Mouse (Mus musculus) limb, embryonic 13.5 days (tissue): ENCODE results near the gene AB124611. TPM values are rescaled to one million over a fixed set of nuclear protein-coding genes. Genes with fewer than 3 reads are reported as not detected.
A peak's percentile ranks its signal among the peaks of the same experiment; 100 is the strongest.
"Not testable (repeated sequence)": the region's sequence is repeated elsewhere in the genome, so short reads cannot be mapped to it uniquely, and the experiment has no call there.

Experiments used
- ATAC-seq: fragments of 200-750 bp; cut with Nextera tagmentation; 2 replicates; pipeline ENCODE4 v1.8.0; 2017; ENCODE audit warnings: low read depth, moderate number of reproducible peaks, moderate TSS enrichment; ENCODE audit not compliant: low FRiP score
- H3K27ac ChIP-seq: fragments of 300-500 bp; sonication (generic); 2 replicates; pipeline ENCODE4 v1.5.1; 2015; ENCODE audit warnings: inconsistent platforms, mild to moderate bottlenecking, moderate library complexity
- H3K27me3 ChIP-seq: fragments of 300-500 bp; sonication (generic); 2 replicates; pipeline ENCODE4 v1.6.1; 2015; ENCODE audit warnings: mild to moderate bottlenecking, inconsistent platforms
- H3K36me3 ChIP-seq: fragments of 300-500 bp; sonication (generic); 2 replicates; pipeline ENCODE4 v1.6.1; 2015; ENCODE audit warnings: inconsistent platforms, mild to moderate bottlenecking, moderate library complexity
- H3K4me1 ChIP-seq: fragments of 300-500 bp; sonication (generic); 2 replicates; pipeline ENCODE4 v1.6.1; 2015; ENCODE audit warnings: inconsistent platforms
- H3K4me2 ChIP-seq: fragments of 300-500 bp; sonication (generic); replicated peaks from 2 replicates; pipeline ENCODE4 v1.6.1; 2015; ENCODE audit warnings: inconsistent platforms, mild to moderate bottlenecking, moderate library complexity
- H3K4me3 ChIP-seq: fragments of 300-500 bp; sonication (generic); 2 replicates; pipeline ENCODE4 v1.5.1; 2015; ENCODE audit warnings: moderate library complexity, mild to moderate bottlenecking, inconsistent platforms
- H3K9ac ChIP-seq: fragments of 300-500 bp; sonication (generic); 2 replicates; pipeline ENCODE4 v1.6.1; 2015; ENCODE audit warnings: mild to moderate bottlenecking, inconsistent platforms
- H3K9me3 ChIP-seq: fragments of 300-500 bp; sonication (generic); 2 replicates; pipeline ENCODE4 v1.6.1; 2016; ENCODE audit warnings: inconsistent platforms
- WGBS: fragments of 180-500 bp; shearing (Covaris S2); methylation state at CpG from one replicate; pipeline ENCODE4 v1.1.7; 2015; 5-methylcytosine and 5-hydroxymethylcytosine counted together
- polyA plus RNA-seq: library from polyadenylated mRNA; unstranded; fragments of >200 nt; fragmentation: Nextera tagmentation; extraction: Ambion mirVana; gene quantifications from 2 replicates; pipeline ENCODE4 v1.2.1, GENCODE M21; 2015

AB124611 gene
- polyA plus RNA-seq, 1 experiment from 2014 or later, result 5.5 TPM

DNA sequence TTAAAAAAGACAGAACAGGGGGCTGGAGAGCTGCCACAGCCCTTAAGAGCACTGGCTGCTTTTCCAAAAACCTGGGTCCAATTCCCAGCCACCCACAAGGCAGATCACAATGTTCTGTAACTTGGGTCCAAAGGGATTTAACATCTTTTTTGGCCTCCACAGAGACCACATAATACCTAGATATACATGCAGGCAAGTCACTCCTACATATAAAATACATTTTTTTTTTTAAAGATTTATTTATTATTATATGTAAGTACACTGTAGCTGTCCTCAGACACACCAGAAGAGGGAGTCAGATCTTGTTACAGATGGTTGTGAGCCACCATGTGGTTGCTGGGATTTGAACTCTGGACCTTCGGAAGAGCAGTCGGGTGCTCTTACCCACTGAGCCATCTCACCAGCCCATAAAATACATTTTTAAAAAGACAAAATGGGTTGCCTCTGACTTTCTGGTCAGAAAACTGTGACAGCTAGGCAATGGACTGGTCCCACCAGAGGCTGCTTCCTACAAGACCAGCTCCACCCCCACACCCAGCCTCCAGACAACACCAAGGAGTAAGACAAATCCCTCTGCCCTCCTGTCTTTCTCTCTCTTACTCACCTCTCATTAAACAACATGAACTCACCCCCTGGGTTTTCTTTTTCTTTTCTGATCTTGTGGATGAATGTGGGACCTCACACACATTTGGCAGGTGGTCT lies 1.3 kb downstream of the AB124611 start:
- H3K4me2 ChIP-seq, result no peak overlapping the region
- H3K4me1 ChIP-seq, result no peaks in the 10 kb centered on the region
- H3K9me3 ChIP-seq, result no peaks in the 10 kb centered on the region
- 97% methylated on average over 2 of the region's 2 CpGs for WGBS
- H3K27me3 ChIP-seq, result no peaks in the 10 kb centered on the region
- no peak overlapping the region for H3K4me3 ChIP-seq
- H3K27ac ChIP-seq, result no peak overlapping the region
- H3K36me3 ChIP-seq, result peaks cover 6% of the 10 kb centered on the region; the same call in 1 of the 2 replicates
- H3K9ac ChIP-seq, result no peak overlapping the region
- no peak for ATAC-seq

GRCm38 (mm10) chr9:21527917-21528324 lies 1.9 kb downstream of the AB124611 start:
- H3K4me3 ChIP-seq, result no peak overlapping the region
- peaks cover 6% of the 10 kb centered on the region; the same call in 1 of the 2 replicates for H3K36me3 ChIP-seq
- H3K27me3 ChIP-seq, result no peaks in the 10 kb centered on the region
- H3K4me2 ChIP-seq, result no peak overlapping the region
- H3K27ac ChIP-seq, result no peak overlapping the region
- H3K9ac ChIP-seq, result no peak overlapping the region
- no peak for ATAC-seq
- H3K9me3 ChIP-seq, result no peaks in the 10 kb centered on the region
- WGBS, result 82% methylated on average over 1 of the region's 1 CpGs
- H3K4me1 ChIP-seq, result no peaks in the 10 kb centered on the region

- no peak for ATAC-seq
- Histone ChIP-seq H3K4me1 (no peaks in the 10 kb centered on the region; the same call in 1 of the 2 replicates), H3K27ac (no peak overlapping the region), H3K4me3 (no peak overlapping the region), H3K9ac (no peak overlapping the region), H3K9me3 (no peaks in the 10 kb centered on the region), H3K27me3 (no peaks in the 10 kb centered on the region), H3K36me3 (no peaks in the 10 kb centered on the region; the same call in none of the 2 replicates), H3K4me2 (no peak overlapping the region)
- 95% methylated on average over 14 of the region's 14 CpGs for WGBS
Observed at GRCm38 (mm10) chr9:21536501-21536900, 10.5 kb downstream of the AB124611 start.

GRCm38 (mm10) chr9:21537009-21537408 lies 11.0 kb downstream of the AB124611 start:
- Histone ChIP-seq H3K9me3 (no peaks in the 10 kb centered on the region), H3K4me1 (no peaks in the 10 kb centered on the region; the same call in 1 of the 2 replicates), H3K4me2 (no peak overlapping the region), H3K27ac (no peak overlapping the region), H3K27me3 (no peaks in the 10 kb centered on the region), H3K4me3 (no peak overlapping the region), H3K36me3 (no peaks in the 10 kb centered on the region; the same call in 1 of the 2 replicates), H3K9ac (no peak overlapping the region)
- no peak for ATAC-seq
- WGBS, result 68% methylated on average over 4 of the region's 4 CpGs

DNA sequence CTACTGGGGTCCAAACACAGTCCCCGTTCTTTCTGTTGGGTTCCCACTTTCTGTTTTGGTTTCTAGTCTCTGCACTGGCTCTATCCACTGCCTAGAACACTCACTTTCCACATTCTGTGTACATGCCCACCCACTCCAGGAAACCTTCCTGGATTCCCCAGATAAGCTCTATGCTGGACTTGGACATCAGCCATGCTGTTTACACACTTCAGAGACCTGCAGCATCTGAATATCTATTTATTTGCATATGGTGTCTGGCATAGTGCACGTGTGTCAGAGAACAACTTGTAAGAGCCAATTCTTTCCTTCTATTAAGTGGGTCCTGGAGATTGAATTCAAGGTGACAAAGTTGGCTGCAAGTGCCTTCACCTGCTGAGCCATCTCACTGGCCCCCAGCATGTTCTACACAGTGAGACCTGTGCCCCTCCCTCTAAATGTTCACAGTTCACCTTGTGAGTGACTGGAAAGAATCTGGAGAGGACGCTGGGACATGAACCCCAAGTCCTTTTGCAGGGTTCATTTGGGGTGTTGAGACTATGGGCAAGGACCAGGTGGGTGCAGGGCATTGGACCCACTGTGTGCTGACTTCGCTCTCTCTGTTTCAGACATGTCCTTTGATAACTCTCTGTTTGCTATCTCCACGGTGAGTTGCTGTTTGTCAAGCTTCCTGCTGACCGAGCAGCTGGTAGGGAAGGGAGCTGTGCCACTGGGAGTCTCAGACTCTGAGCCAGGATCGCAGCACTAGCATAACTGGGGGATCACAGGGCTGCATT lies 14.2 kb downstream of the AB124611 start:
- no peak overlapping the region for H3K9ac ChIP-seq
- H3K4me2 ChIP-seq, result no peak overlapping the region
- H3K9me3 ChIP-seq, result no peaks in the 10 kb centered on the region
- H3K27me3 ChIP-seq, result no peaks in the 10 kb centered on the region
- no peaks in the 10 kb centered on the region; the same call in 1 of the 2 replicates for H3K36me3 ChIP-seq
- H3K4me3 ChIP-seq, result no peak overlapping the region
- H3K27ac ChIP-seq, result no peak overlapping the region
- no peak for ATAC-seq
- H3K4me1 ChIP-seq, result peaks cover 7% of the 10 kb centered on the region
- WGBS, result 81% methylated on average over 7 of the region's 7 CpGs

- H3K9ac ChIP-seq, ATAC-seq, H3K27ac ChIP-seq, H3K27me3 ChIP-seq, H3K9me3 ChIP-seq, H3K4me2 ChIP-seq, H3K4me3 ChIP-seq, H3K36me3 ChIP-seq: not testable (repeated sequence)
- whole genome bisulfite sequencing, result 82% methylated on average over 2 of the region's 2 CpGs
- peaks cover 10% of the 10 kb centered on the region for H3K4me1 ChIP-seq
Observed at GRCm38 (mm10) chr9:21542001-21542400, 16.0 kb downstream of the AB124611 start.

DNA sequence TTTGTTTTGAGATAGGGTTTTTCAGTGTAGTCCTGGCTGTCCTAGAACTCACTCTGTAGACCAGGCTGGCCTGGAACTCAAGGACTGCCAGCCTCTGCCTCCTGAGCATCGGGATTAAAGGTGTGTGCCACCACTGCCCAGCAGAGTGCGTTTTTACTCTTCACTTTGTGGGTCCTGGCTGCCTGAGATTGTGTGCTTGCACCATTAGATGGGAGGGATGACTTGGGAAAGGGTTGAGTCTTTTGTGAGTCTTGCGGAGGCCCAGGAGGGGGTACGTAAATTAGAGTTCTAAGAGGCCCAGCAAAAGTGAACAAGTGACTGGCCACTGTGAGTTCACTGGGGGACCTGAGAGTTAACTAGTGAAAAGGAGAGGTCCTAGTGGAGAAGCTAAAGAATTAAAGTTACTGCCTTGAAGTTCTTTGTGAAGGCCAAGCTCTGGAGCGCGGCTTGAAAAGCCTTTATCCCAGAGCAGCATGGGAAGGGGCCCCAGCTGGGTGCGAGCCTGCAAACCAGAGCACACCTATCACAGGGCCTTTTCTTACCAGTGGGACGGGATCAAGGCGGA lies 19.5 kb downstream of the AB124611 start:
- peak overlapping the region; percentile 75 for H3K4me2 ChIP-seq
- H3K27ac ChIP-seq, result peak overlapping the region; percentile 100
- H3K27me3 ChIP-seq, result no peaks in the 10 kb centered on the region
- H3K36me3 ChIP-seq, result peaks cover 8% of the 10 kb centered on the region
- H3K9me3 ChIP-seq, result no peaks in the 10 kb centered on the region
- ATAC-seq, result peak; percentile 84
- peak overlapping the region; percentile 85 for H3K4me3 ChIP-seq
- H3K9ac ChIP-seq, result peak overlapping the region; percentile 55
- peaks cover 24% of the 10 kb centered on the region for H3K4me1 ChIP-seq
- WGBS, result 4% methylated on average over 9 of the region's 9 CpGs

DNA sequence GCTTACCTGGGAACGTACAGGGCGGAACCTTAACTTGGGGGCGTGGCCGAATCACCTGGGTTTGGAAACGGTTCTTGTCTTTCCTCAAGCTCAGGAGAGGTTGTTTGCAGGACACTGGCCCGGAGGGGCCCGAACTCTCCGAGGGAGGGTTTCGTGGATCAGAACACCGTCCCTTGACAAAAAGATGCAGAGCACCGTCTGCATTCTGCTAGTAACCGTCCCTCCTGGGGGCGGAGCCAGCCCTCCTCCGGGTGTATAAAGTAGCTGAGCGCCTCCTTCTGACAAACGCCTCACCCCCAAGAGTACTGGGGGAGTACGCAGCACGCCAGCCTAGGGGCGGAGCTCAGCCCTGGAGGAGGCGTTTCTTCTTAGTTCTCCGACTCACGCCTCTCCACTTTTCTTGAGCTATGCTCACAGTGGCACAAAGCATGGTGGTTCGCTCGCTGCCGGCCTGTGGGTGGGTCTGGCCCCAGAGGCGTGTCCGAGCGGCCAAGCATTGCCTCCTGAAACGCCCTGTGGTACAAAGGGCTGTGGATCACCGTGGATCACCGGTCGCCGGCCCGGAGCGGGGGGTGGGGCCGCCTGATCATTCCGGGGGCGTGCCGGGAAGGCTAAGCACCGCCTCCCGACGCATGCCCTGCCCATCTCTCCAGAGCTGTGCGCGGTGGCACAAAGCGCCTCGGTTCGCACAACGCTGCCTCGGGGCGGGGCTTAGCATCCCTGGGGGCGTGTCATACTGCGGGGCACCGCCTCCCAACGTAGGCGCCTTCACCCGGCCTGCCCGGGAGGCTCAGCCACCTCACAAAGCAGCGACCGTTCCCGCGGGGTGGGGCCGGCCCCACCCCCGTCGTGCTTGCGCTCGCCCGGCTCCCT lies 20.2 kb downstream of the AB124611 start:
- Histone ChIP-seq H3K36me3 (peaks cover 14% of the 10 kb centered on the region), H3K27me3 (no peaks in the 10 kb centered on the region), H3K4me3 (peak overlapping the region; percentile 85), H3K4me1 (peaks cover 24% of the 10 kb centered on the region), H3K27ac (peak overlapping the region; percentile 100), H3K9me3 (no peaks in the 10 kb centered on the region), H3K9ac (peak overlapping the region; percentile 55), H3K4me2 (peak overlapping the region; percentile 75)
- peak; percentile 95 for ATAC-seq
- under 1% methylated on average over 67 of the region's 67 CpGs for WGBS

DNA sequence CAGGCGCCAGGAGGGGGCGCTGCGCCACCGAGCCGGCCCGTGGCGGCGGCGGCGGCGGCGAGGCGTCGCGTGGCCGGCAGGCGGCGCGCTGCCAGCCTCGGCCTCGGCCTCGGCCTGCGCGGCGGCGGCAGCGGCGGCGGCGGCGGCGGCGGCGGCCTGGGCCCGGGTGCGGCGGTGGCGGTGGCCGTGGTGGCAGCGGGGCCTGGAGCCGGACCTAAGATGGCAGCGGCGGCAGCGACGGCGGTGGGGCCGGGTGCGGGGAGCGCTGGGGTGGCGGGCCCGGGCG lies 20.8 kb downstream of the AB124611 start, which contains the start of gene Carm1:
TSS of gene Carm1 (plus strand) at position 106 of the 286 bp plus-strand sequence.
- peak within 1 kb of the TSS; percentile 85 for H3K4me3 ChIP-seq
- peaks cover 24% of the 10 kb centered on the region for H3K4me1 ChIP-seq
- peak within 1 kb of the TSS; percentile 75 for H3K4me2 ChIP-seq
- no peak for ATAC-seq
- peak within 1 kb of the TSS; percentile 100 for H3K27ac ChIP-seq
- peak within 1 kb of the TSS; percentile 98 for H3K9ac ChIP-seq
- no peaks in the 10 kb centered on the region for H3K9me3 ChIP-seq
- peaks cover 17% of the 10 kb centered on the region for H3K36me3 ChIP-seq
- 0% methylated on average over 47 of the region's 52 CpGs for WGBS
- H3K27me3 ChIP-seq, result no peaks in the 10 kb centered on the region

DNA sequence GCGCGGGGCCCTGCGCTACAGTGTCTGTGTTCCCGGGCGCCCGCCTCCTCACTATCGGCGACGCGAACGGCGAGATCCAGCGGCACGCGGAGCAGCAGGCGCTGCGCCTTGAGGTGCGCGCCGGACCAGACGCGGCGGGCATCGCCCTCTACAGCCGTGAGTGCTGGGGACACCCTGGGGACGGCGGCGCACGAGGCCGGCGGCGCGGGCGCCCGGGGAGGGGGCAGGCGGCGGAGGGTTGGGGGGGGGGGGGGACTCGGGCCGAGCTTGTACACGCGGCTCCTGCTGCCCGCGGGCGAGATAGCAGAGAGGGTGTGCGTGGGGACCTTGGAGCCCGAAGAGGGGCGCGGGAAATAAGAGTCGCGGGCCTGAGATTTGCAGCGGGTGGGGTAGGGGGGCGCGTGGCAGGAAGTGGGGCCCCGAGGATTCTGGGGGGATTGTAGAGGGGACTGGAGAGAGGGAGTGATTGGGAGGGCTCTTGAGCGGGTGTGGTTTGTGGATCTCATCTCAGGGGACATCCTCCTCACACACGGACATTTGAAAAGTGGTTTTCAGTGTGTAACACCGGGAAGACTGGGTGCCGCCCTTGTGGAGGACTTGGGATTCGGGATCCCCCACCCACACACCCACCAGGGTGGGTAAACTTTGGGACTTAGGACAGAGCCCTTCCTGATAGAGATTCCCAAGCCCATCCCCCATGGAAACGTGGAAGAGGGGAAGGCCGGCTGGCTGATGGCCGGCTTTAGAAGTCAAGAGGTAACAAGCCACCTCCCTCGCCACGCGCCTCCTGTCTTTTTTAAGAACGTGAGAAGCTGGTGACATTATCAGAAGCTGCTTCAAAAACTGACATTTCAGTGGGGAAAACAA lies 21.3 kb downstream of the AB124611 start:
- Histone ChIP-seq H3K27me3 (no peaks in the 10 kb centered on the region), H3K4me1 (peaks cover 24% of the 10 kb centered on the region), H3K4me3 (peak overlapping the region; percentile 85), H3K9me3 (no peaks in the 10 kb centered on the region), H3K4me2 (peak overlapping the region; percentile 75), H3K27ac (peak overlapping the region; percentile 100), H3K36me3 (peaks cover 19% of the 10 kb centered on the region), H3K9ac (peak overlapping the region; percentile 98)
- under 1% methylated on average over 49 of the region's 66 CpGs for WGBS
- peak; percentile 13; the same call in 1 of the 2 replicates for ATAC-seq

GRCm38 (mm10) chr9:21551049-21551448 lies 25.1 kb downstream of the AB124611 start:
- no peak overlapping the region for H3K27ac ChIP-seq
- peaks cover 14% of the 10 kb centered on the region for H3K4me1 ChIP-seq
- H3K9ac ChIP-seq, result no peak overlapping the region
- 96% methylated on average over 2 of the region's 2 CpGs for WGBS
- ATAC-seq, result no peak
- H3K4me2 ChIP-seq, result no peak overlapping the region
- no peak overlapping the region for H3K4me3 ChIP-seq
- H3K27me3 ChIP-seq, result no peaks in the 10 kb centered on the region
- H3K36me3 ChIP-seq, result peaks cover 43% of the 10 kb centered on the region
- no peaks in the 10 kb centered on the region for H3K9me3 ChIP-seq
